Mouse (Mus musculus) heart, postnatal 4 days (tissue): ENCODE data around the gene Hic2. TPM values are rescaled to one million over a fixed set of nuclear protein-coding genes. Genes with fewer than 3 reads are reported as not detected.
"Not testable (repeated sequence)": the region's sequence is repeated elsewhere in the genome, so short reads cannot be mapped to it uniquely, and the experiment has no call there.

ENCODE experiments used
- DNase-seq: peaks from one replicate; pipeline ENCODE4 v3.0.0; 2021
- total RNA-seq, 2 experiments: library from RNA; stranded (reverse); gene quantifications; 2 replicates each; pipeline ENCODE4 v1.2.3; 2021

Gene Hic2
- total RNA-seq, result 1 to 10 TPM; 7.0 to 7.1 TPM

DNA sequence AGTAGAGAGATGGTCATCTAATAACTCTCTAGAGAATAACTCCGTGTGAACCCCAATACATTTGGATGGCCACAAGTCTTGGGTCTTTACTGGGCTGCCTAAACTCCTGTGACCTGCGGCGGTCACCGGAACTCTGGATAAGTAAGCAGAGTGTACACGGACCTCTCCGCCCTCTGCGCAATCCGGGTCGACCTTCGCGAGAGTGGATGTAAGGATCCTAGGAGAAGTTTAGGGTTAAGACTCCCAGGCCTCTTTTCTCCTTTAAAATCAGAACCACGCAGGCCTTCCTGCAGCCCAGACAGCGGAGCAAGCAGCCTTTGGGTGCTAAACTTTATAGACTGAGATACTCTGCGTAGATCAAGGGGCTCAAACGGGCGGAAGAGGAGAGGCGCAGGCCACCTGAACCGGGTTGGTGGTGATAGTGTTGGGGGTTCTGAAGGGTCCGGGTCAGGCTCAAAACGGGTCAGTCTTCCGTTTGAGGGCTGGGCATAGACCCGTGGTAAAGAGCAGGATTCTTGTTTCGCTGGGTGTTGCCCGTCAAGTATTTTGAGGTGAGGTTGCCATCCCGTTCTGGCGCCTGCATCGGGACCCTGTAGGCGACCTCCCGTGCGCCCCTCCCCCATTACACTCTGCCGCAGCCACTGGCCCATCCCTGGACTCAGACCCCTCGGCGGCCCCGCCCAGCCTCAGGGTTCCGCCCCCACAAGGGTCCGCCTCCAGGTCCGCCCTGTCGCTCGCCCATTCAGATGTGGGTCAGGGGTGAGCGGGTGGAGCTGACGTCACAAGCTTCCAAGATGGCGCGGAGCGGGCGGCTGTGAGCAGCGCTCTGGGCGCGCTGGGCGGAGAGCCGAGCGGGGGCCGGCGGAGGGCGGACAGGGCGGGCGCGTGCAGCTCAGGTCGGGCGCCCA lies at the start of gene Hic2:
Gene Hic2, plus strand, starts transcription at position 779 of the 908 bp plus-strand sequence.
- DNase-seq, result peak; percentile 97

DNA sequence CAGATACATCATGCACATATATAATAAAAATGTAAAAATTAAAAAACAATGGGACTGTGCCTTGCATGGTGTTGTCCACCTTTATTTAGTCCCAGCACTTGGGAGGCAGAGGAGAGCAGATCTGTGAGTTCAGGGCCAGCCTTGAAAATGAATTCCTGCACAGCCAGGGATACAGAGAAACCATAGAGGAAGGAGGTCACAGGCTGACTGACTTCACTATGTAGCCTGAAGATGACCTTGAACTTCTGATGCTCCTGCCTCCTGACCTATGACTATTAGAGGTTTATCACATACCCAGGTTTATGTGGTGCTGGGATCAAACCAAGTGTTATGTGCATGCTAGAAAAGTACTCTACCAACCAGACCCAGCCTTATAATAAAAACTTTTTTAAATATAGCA lies 47.9 kb upstream of the Hic2 start:
- no peak for DNase-seq

GRCm38 (mm10) chr16:17193823-17194222 lies 39.5 kb upstream of the Hic2 start:
- DNase-seq, result no peak

DNA sequence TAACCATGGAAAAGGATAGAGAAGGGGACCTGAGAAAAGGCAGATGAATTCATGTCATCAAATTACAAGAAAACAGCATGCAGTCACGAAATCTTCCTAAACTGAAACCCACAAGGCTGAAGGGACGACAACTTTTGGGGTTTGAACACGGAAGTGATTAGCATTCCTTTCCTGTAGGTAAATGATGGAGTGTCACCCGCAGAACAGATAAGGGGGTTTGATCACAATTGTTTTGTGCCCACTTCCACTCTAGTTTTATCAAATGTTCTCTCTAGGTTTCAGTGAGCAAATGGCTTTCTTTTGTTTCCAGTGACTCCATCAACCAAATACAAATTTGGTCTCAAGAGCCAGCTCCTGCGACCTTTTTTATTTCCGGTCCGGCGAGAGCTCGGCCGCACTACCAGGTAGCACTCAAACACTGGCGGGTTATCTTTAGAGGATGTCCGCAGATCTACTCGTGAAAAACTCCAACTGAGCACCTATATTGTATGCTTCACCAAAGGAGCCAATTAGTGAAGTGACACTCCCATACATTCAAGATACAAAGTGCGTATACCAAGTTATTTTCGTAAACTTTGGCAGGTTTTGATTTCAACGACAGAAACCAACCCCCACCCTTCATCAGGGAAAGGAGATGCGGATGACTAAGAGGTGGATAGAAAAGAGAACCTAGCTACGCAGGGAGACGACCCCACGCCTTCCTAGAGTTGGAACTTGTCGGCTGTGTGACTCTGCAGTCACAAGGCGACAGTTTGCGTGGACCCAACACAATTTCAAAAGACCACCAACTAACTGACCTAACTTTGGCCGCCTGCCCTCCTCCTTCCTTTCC lies 33.0 kb upstream of the Hic2 start:
- no peak for DNase-seq

DNA sequence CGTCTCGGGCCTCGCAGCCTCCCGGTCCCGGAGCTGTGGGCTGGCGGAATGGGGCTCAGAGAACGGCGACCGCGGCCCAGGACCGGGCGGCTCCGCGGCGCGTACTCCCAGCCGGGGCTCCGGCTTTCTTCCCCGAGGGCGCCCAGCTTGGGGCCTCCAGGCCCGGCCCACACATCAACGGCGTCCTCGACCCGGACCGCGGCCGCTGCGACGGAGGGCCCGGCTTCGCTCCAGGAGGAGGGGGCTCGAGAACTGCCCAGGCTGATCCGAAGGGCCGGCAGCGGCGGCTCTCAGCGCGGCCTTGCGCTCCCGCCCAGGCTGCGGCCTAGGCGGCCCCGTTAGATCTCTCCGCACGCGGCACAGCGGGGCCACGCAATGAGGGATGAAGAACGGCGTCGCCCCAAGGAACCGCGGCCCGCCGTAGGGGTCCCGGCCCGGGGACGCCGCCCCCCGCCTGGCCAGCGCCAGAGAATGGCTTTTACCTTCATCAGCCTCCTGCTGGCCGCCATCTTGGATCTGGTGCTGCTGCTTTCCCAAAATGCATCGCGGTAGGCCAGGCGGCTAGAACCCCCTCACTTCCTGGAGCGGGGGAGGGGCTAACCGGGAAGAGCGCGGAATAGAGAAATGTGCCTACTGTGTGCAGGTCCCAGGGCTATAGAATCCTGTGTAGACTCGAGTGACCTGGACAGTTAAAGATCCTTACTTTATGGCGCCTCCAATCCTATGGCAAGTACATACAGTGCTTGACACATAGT lies 32.2 kb upstream of the Hic2 start:
- DNase-seq, result peak; percentile 85

- no peak for DNase-seq
Observed at GRCm38 (mm10) chr16:17201977-17202376, 31.4 kb upstream of the Hic2 start.

- DNase-seq, result no peak
Observed at GRCm38 (mm10) chr16:17202549-17202948, 30.8 kb upstream of the Hic2 start, which contains the start of gene Ube2l3. Gene Ube2l3, minus strand, starts transcription at chr16:17202649.

DNA sequence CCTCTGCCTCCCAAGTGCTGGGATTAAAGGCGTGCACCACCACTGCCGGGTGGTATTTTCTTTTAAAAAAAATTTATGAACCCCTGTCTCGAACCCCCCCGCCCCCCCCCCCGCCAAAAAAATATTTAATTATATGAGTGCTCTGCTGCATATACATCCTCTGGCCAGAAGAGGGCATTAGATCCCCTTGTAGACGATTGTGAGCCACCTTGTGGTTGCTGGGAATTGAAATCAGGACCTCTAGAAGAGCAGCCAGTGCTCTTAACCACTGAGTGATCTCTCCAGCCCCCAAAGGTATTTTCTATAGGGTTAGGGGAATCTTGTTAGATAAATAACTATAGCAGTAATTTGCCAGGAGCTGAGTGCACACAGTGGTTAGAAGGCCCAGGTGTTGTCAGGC lies 28.4 kb upstream of the Hic2 start:
- peak; percentile 44 for DNase-seq

- DNase-seq, result peak; percentile 91
Observed at GRCm38 (mm10) chr16:17208389-17209361, 24.7 kb upstream of the Hic2 start, which contains the start of gene Rimbp3. Gene Rimbp3, plus strand, starts transcription at chr16:17208603.

DNA sequence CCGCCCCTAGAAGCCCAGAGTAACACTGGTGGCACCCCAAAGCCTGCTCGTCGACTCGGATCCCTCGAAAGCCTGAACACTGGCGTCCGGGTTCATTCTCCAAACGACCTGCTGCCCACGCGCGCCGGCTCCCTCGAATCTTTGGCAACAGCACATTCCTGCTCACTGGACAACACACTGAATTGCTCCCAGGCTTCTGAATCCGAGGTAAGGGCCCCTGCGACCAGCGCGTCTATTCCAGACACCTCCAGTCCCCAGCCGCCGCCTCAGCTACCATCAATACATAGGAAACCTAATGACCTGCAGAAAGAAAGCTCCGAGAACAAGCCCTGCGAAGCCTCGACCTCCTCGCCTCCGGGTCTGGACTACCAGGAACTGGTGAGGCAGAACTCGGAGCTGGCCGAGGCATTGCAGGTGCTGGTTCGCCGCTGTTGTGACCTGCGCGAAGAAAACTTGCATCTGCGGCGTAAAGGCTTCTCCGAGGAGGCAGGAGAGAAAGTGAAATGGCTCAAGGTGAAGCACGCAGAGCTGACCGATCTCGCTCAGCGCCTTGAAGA lies 23.9 kb upstream of the Hic2 start:
- DNase-seq, result peak; percentile 20

GRCm38 (mm10) chr16:17209981-17210838 lies 23.2 kb upstream of the Hic2 start:
- DNase-seq, result peak; percentile 94

GRCm38 (mm10) chr16:17216934-17217633 lies 16.3 kb upstream of the Hic2 start:
- DNase-seq, result no peak

DNA sequence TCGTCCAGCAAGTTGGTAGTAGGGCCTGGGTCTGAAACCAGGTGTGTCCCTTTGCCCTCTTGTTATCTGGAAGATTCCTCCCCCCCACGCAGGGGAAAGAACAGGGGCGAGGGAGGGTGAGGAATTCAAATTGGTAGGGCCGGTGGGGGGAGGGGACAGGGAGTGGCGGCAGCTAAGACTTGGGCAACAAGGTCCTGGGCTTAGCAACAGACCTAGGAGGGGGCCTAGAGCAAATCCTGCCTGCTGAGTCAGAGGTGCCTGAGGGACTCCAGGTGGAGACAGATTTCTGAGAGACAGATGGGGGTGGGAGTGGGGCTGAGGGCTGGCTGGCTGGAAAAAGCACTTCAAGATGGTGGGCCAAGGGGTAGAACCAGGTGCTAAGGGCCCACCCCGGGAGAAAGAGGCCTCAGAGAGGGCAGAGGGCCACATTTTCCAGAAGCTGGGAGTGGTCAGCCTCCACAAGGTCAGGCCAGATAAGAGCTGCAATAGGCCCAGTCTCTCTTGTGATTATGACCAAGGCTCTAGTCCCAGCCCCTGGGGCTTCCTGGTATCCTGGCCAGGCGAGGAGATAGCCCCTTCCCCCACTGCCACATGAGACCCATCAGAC lies 13.1 kb upstream of the Hic2 start:
- no peak for DNase-seq

DNA sequence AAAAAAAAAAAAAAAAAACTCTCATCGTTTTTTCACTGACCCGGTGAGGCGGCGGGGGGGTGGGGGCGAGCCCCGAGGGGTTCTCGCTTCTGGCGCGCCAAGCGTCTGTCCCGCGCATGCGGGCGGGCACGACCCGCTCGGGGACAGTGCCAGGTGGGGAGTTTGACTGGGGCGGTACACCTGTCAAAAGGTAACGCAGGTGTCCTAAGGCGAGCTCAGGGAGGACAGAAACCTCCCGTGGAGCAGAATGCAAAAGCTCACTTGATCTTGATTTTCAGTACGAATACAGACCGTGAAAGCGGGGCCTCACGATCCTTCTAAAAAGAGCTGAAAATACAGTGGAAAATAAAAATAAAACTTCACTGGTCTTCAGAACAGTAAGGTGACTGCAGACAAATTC lies 11.2 kb upstream of the Hic2 start:
- peak; percentile 99 for DNase-seq

- no peak for DNase-seq
Observed at GRCm38 (mm10) chr16:17225584-17225983, 7.8 kb upstream of the Hic2 start.

- no peak for DNase-seq
Observed at GRCm38 (mm10) chr16:17226496-17226895, 6.9 kb upstream of the Hic2 start.

- not testable (repeated sequence) for DNase-seq
Observed at GRCm38 (mm10) chr16:17231523-17231922, 1.8 kb upstream of the Hic2 start.

- DNase-seq, result peak; percentile 43
Observed at GRCm38 (mm10) chr16:17233702-17234498, 528 bp downstream of the Hic2 start.
